Mouse (Mus musculus) retina, adult 2 months (tissue): Measurements from ENCODE around the gene Eno3.
A peak's percentile ranks its signal among the peaks of the same experiment; 100 is the strongest.

Experiments
- DNase-seq: peaks from one replicate; pipeline ENCODE4 v3.0.0-alpha.2; 2012; ENCODE audit warnings: low read depth, low spot score

The Eno3 gene

DNA sequence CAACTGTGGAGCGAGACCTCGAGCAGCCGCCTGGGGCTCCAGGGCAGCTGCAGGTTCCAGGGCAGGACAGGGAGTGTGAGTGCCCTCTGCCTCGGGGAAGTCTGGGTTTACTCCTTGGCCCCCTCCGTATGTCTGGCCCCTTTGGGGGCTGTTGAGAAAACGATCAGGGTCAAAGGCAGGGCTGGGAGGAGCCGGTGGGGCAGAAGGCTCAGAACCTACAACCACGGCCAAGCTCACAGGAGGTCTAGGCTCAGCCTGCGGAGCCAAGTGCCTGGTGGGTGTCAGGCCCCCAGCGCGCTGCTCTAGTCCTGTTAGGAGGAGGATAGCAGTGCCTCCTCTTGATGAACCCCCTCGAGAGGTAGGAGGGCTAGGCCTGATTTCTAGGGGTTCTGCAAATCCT, 24.2 kb downstream of the Eno3 start:
- DNase-seq: no peak

DNA sequence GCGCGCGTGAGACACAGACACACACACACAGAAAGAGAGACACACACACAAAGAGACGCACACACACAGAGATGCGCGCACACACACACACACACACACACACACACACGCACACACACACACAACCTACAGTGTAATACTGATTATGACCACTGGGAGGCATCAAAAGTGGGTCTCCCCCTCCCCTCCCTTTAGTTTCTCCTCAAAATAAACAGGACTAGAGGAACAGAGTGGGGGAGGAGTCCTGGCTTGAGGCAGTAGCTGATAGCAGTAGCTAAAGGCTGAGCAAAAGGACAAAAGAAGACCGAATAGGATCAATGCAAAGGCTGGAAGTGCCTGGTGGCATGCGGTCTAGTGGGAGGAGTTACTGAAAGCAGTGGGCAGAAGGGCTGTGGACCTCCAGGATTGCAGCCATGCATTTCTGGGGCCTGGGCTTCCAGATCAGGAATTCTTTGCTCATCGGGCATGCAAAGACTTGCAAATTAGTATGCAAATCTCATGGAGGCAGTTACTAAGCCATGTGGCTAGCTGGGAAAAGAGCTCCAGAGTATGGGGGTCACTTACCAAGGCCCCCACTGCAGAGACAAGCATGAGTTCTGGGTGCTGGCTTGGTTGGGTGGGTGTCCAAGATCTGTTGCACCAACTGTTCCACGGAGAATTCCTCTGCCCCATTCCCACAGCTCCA, 25.0 kb downstream of the Eno3 start:
- no peak for DNase-seq

DNA sequence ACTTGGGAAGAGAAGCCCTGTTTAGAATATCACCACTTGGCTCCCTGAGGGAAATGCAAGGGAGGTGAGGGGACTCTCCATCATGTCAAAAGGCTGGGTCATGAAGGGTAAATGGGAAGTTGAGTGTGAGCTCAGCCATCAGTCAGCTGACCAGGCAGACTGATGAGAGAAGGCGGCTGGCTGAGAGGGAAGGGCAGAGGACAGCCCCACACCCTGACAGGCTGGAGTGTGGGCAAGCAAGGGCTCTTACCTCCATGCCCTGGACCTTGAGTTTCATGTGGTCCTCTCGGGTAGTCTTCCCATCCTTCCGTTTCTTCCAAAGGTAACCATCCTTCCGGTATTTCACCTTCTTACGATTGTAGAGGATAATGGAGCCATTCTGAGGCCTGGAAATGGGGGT, 26.6 kb downstream of the Eno3 start:
- DNase-seq: no peak

DNA sequence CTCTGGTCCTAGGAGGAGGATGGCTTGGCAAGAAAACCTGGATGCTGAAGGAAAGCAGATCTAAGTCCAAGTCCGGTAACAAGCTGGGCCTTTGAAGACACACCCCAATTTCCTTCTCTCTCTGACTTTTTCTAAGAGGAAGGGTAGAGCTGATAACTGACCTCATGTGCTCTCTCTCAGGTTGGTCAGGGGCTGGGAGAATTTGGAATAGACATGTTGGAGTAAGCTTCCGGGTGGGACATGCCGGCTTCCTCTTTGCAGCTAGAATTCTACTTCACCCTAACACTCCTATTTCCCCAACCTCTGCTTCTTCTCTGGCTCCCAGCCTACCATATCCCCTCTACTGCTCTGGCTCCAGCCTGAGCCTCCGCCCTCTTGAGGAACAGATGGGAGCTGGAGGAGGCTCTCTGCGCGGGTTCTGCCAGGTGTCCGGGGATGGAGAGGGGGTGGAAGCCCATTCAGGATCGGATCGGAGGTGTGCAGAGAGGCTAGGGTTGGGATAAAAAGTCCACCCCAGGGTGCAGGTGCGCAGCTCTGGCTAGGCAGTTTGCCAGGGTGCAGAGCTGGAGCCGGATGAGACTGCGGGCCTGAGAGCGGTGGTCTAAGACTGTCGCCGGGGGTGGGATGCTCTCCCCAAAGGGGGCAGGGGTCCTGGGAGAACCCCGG, 30.0 kb downstream of the Eno3 start:
- DNase-seq: no peak

DNA sequence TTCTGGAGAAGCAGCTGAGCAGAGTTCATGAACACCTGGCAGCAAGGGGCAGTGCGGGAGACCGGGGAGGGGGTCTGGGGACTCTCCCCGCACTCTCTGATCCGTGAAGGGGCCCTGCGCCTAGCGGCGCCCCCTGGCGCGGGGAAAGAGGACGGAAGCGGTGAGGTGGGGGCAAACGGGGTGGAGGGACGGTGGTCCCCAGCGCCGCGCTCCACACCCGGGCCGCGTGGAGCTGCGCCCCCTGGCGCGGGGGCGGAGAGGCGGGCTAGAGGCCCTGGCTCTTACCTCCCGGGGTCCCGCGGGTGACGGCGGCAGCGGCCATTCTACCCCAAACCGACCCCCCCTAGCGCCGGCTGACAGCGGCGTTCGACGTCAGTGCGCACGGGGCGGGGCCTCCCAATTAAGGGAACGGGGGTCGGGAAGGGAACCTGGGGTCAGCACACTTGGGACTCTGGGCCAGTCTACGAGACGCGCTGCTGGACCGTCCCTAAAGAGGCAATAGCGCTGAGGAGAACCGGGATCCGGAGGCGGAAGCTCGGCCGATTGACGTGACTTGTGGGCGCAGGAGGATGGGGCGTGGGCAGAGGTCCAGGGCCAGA, 30.7 kb downstream of the Eno3 start, which contains the start of gene Camta2:
TSS of gene Camta2 (minus strand) at position 505 of the 599 bp plus-strand sequence.
- no peak for DNase-seq

DNA sequence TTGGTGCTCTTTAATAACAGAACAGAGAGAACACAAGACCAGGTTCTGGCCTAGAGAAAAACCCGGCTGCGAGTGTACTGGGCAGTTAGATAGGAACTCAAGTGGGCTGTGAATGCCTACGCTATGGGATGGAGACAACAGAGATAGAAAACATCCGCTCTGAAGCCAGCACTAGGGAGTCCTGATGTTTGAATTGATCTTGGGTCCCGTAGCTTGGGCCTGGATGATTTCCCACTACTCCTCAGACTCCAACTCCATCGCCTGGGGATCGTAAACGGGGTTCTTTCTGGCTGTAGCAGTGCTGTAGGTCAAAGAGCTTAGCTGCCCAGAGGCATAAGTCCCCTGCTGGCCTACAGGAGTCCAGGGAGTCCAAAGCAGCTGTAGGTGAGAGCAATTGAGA, 31.4 kb downstream of the Eno3 start:
- DNase-seq: no peak

DNA sequence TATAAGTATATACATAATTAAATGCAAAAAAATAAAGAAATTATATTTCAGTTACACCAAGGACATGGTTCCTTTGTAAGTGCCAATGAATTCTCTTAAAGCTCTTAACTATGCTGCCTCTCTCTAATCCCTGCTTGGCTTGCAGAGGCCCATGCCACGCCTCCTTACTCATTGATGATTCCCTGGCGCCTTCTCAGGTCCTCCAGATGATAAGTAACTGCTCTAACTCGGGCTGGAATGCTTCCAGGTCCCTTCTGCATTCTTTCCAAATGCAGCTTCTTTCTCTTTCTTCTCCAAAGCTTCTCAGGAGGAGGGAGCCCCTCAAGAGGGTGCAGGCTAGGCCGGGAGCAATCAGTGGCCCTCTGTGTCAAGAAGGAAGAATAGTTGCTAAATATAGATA, 32.6 kb downstream of the Eno3 start:
- DNase-seq: no peak

DNA sequence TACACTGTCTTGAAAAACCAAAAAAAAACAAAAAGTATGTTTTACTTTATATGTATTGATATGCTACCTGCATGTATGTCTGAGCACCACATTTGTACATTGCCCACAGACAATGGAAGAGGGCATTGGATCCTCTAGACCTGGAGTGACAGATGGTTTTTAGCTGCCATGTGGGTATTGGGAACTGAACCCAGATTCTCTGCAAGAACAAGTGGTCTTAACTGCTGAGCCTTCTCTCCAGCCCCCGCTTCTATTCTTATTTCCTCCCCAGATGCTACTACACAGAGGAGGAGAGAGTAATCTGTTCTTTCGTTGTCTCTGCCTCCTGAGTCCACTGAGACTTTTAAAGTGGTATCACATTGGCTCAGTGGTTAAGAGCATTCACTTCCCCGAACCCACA, 36.5 kb downstream of the Eno3 start:
- DNase-seq: no peak

DNA sequence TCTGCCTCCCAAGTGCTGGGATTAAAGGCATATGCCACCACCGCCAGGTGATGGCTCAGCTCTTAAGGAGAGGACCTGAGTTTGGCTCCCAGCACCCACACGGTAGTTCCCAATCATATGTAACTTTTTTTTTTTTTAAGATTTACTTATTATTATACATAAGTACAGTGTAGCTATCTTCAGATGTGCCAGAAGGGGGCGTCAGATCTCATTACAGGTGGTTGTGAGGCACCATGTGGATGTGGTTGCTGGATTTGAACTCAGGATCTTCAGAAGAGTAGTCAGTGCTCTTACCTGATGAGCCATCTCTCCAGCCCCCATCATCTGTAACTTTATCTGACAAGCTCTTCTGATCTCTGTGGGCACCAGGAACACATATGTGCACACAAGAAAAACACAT, 40.4 kb downstream of the Eno3 start:
- DNase-seq: no peak

DNA sequence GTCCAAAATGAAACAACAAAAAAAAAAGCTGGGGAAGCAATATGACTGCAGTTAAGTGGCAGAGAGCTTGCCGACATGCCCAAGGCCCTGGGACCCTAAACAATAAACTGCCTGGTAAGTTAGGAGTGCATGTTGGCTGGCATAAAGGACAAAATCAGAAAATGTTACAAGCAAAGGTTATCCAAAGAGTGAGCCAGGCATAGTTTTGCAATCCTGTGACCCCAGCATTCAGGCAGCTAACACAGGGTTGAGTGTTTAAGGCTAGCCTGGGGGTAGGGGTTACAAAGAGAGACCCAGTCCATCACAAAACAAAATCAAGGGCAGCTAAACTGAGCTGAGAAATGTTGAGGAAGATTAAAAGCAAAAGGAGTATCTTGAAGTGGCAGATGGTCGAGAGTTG, 42.0 kb downstream of the Eno3 start:
- DNase-seq: no peak

DNA sequence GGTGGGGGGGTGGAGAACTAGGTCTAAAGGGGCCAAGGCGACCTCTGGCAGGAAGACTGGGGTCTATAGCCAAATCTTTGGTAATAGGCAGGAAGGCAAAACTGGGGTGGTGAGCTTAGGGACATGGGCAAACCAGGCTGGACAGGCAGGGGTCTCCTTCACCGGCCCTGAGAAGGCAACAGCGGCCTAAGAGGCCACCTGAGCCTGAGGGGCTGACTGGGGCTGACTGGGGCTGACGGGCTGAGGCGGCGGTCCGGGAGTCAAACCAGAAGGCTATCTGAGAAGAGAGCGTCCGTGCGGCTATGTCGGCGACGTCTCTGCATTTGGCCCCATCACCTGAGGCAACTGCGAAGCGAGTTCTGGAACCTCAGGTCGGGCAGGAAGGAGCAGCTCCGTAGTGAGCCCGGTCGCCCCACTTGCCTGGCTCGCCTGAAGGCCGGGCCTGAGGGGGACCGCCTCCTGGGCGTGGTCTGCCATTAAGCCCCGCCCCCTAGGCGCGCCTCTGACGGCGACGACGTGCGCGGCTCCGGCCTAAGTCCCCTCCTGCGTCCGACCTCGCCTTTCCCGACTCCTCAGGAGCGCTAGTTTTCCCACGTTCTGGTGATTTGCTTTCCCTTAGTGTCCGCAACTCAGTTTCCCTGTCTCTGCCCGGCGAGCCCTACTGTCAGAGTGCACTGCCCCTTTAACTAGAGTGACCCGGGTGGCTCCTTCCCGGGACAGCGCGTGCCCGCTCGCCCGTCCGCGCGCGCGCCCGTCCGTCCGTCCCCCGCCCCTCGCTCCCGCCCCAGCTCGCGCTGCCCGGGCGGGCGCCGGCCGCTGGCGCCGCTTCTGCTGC, 42.9 kb downstream of the Eno3 start, which contains the start of the genes Inca1 and Kif1c:
TSS of gene Inca1 (minus strand) at position 434 of the 835 bp plus-strand sequence.
TSS of gene Kif1c (plus strand) at position 827 of the 835 bp plus-strand sequence.
- peak; percentile 85 for DNase-seq

DNA sequence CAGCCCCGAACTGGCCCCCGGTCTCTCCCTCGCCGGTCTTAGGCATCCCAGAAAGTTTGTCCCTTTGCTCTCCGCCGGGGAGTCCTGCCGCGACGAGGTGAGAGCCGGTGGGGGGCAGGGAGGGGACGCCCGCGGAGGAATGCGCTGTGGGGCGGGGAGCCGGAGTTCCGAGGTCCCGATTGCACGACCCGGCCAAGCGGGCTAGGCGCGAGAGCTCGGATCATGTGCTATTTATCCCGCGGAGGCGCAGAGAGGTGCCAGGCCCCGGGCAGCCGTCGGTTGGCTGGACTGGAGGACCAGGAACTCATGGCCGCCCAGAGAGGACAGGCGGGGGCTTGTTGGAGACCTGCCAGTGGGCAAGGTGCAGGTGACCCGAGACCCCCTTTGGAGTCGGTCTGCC, 43.6 kb downstream of the Eno3 start:
- DNase-seq: no peak

DNA sequence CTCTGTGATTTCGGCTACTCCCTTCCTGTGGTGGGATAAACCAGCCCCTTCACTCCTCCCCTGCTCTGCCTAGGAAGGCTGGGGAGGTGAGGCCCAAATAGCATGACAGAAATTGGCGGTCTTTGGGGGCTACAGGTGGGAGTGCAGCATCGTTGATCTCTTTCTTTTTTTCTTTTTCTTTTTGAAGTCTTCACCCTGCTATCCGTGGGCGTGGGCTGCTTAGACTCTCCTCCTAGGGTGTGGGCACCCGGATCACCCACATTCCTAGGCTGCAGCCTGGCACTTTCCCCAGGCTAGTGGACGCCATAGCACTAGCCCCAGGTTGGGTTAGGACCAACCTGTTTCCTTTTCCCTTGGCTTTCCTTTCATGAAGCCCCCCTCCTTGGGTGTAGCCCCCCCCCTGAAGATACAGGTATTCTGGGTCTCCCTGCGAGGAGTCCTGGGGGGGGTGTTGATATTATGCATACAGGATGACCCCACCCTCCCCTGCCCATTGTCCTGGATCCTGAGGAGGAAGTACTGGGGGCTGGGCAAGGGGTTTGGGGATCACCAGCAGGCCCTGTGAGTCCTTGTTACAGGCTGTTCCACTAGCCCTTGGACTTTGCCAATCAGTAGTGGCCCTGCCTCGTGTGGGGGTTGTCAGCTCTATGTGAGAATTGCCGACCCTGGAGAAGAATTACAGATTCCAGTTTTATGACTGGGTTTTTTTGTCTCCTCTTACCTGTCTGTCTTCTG, 44.4 kb downstream of the Eno3 start:
- DNase-seq: no peak

DNA sequence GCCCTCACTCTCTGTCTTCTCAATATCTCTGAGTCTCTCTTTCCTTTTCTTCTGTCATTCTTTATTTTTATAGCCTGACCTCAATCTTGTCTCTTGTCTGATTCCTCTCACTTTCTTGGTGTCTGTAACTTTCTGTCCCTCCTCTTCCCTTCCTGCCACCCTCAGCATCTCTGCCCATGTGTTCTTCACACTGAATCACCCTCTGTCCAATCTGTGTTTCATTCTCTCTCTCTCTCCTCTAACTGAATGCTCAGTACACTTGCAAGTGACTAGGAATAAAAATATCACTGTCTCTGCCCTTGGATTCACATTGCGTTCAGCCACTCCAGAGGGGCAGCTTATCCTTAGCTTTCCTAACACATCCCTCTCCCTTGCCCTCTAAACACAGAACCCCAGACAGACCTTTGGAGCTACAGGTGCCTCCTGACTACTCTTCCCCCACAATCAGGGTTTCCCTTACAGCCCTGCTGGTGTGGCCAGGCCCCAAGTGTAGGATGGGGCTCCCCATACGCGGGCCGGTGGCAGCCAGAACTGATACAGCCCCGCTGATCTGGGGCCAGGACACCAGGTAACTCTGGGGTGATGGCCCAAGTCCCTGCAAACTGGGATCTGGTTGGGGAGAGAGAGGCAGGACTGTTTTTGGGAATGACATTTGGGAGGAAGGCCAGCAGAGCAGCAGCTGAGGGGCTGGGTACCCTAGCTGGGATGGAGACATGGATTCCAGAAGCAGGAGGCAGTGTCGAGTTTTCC, 45.2 kb downstream of the Eno3 start:
- DNase-seq: no peak

DNA sequence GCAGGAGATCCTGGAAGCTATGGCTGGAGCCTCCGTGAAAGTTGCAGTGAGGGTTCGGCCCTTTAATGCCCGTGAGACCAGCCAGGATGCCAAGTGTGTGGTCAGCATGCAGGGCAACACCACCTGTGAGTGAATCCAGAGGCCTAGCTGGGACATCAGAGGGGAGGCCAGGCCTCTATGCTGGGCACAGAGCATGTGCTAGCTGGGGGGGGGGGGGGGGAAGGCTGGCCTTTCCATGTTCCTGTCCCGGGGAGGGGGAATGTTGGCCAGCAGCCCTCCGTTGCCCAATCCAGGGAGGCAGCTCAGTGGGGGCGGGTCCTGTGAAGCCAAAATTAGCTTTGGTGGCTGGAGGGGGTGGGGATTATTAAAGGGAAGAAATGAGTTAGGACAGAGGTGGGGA, 45.8 kb downstream of the Eno3 start:
- no peak for DNase-seq

DNA sequence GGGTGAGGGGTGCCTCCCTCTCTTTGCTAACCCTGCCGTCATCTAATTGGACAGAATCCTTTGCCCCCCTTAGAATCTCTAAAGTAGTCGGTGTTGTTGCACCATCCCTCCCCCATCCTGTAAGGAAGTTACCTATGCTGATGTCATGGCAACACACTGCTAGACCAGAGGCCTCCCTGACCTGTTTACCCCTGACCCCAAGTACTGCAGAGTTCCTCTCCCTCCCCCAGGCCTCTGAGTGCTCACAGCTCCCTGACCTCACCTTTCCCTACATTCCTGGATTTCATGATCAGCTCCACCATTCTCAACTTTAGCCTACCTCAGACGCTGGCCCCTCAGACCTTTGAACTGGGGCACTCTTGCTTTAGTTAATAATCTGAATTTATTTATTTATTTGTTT, 49.1 kb downstream of the Eno3 start:
- no peak for DNase-seq

DNA sequence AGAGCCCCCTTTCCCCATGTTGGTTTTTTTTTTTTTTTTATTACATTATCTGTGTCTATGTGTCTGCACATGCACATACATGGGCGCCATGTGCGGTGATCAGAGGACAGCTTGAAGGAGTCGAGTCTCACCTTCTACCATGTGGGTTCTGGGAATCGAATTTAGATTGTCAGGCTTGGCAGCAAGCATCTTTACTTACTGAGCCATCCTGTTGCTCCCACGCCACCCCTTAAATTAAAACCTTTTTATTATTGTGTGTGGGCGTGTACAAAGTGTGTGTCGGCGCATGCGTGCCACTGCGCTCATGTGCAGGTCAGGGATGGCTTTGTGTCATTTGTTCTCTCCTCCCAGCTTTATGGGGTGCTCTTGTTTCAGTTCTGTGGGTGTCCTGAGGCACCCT, 54.0 kb downstream of the Eno3 start:
- no peak for DNase-seq
